Mouse (Mus musculus) gastrocnemius, adult 18-20 months (tissue): ENCODE results near the gene Ect2. TPM values are rescaled to one million over a fixed set of nuclear protein-coding genes. Genes with fewer than 3 reads are reported as not detected.

ENCODE experiments used
- DNase-seq: peaks from one replicate; pipeline ENCODE4 v3.0.0; 2021; ENCODE audit warnings: low spot score
- total RNA-seq, 2 experiments: library from RNA; stranded (reverse); gene quantifications; 2 replicates each; pipeline ENCODE4 v1.2.3; 2021

The Ect2 gene
- total RNA-seq, 2 experiments from 2014 or later: 0.07 TPM; not detected in 1

GRCm38 (mm10) chr3:27158910-27159309 lies 5.2 kb upstream of the Ect2 start:
- no peak for DNase-seq

DNA sequence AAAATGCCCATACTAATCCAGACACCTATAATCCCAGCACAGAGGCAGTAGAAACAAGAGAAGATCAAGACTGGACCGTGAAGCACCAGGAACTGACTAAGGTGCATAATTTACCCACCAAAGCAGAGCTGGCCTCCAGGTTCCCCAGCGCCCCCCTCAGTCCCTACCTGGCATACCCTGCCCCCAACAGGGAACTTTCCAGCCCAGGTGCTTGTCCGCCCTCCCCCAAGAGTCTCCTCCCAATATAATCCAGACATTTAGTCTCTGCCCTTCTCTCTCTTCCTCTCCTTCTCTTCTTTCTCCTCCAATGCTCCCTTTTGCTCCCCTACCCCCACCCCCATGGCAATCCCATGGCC lies 2.9 kb upstream of the Ect2 start:
- no peak for DNase-seq

DNA sequence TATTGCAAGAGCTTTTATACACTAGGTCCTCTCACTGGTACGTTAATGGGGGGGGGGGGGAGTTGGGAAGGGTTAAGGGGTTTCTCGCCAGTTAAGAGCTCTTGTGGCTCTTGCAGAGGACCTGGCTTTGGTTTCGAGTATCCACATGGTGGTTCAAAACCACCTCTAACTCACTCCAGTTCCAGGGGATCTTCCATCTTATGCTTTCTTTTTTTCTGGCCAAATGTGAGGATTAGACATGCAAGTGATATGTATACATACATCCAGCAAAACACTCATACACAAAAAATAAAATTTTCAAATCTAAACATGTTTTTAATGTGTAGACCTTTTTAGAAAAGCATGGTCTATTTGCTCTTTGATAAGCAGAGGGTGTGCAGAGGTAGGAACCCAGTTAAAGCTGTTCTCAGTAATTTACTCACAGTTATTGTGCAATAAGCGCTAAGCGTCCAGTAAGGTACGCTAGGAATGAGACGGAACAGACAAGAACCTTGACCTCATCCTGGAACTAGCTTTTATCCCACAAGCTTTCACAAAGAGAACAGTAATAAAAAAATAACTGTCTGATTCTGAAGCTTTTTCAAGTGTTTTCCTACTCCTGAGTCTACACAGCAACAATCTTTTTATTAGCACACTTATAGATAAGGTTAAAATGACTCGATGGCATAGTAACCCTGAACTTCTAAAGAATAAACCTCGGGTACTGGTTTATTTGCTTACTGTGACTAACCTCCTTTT lies 2.3 kb upstream of the Ect2 start:
- no peak for DNase-seq

- DNase-seq: no peak
Observed at GRCm38 (mm10) chr3:27155051-27155855, 1.6 kb upstream of the Ect2 start.

- DNase-seq: no peak
Observed at GRCm38 (mm10) chr3:27154280-27154679, 602 bp upstream of the Ect2 start.

DNA sequence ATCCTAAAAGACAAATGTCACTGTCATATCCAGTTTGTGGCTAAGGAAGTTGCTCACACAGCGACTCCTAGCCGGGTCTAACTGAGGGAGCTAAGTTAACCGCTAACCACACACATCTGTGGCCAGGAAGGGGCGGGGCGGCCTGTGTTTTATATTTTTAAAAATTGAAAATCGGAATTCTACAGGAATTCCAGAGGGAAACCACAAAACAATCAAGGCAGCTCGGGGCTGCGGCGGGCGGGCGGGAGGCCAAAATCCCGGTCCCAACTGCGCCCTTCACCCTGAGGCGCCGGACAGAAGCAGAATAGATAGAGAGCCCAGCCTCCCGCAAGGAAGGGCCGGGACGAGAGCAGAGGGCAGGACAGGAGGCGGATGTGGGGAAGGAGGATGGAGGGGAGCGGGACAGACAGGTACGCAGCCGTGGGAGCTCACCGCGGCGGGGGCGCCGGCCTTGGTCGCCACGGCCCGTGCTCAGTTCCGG lies 447 bp downstream of the Ect2 start:
- DNase-seq: no peak

- DNase-seq: no peak
Observed at GRCm38 (mm10) chr3:27145733-27146132, 7.9 kb downstream of the Ect2 start.

DNA sequence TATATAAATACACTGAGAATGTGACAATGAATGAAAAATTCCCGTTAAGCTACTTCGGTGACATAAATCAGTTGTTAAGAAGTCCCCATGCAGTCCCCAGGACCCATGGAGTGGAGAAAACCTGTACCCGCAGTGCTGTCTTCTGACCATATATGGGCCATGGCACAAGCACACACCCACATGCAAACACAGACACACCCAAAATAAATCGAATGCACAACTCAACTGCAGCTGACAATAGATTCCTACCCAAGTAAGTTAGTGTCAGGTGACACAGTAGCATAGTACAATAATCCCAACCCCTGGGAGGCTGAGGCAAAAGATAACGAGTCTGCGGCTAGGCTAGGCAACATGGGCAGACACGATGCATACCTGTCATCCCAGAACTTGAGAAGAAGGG lies 10.1 kb downstream of the Ect2 start:
- DNase-seq: no peak

DNA sequence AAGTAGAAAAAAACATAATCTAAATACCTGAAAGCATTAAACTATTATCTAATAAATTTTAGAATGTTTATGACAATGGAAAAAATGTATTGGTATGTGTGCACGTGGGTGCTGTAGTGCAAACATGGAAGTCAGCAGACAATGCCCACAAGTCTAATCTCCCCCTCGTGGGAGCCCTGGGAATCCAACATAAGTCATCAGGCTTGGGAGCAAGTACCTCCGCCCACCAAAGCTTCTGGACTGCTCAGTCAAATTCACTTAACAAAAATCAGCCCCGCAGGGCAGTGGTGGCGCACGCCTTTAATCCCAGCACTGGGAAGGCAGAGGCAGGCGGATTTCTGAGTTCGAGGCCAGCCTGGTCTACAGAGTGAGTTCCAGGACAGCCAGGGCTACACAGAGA lies 13.6 kb downstream of the Ect2 start:
- no peak for DNase-seq

GRCm38 (mm10) chr3:27121864-27122450 lies 31.7 kb downstream of the Ect2 start:
- no peak for DNase-seq

DNA sequence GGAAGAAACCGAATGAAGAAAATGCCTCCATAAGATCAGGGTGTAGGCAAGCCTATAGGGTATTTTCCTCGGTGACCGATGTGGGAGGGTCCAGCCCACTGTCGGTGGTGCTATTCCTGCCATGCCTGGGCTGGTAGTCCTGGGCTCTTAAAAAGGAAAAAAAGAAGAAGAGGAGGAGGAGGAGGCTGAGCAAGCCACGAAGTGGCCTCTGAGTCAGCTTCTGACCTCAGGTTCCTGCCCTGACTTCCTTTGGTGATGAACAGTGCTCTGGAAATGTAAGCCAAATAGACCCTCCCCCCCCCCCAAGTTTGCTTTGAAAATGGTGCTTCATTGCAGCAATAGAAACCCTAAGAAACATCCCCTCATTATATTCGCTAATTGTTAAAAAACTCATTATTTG lies 32.7 kb downstream of the Ect2 start:
- no peak for DNase-seq

- DNase-seq: no peak
Observed at GRCm38 (mm10) chr3:27118227-27118626, 35.5 kb downstream of the Ect2 start.

GRCm38 (mm10) chr3:27110860-27111259 lies 42.8 kb downstream of the Ect2 start:
- no peak for DNase-seq

GRCm38 (mm10) chr3:27109109-27109508 lies 44.6 kb downstream of the Ect2 start:
- no peak for DNase-seq

- no peak for DNase-seq
Observed at GRCm38 (mm10) chr3:27107142-27107541, 46.5 kb downstream of the Ect2 start.

- no peak for DNase-seq
Observed at GRCm38 (mm10) chr3:27102965-27103364, 50.7 kb downstream of the Ect2 start.

DNA sequence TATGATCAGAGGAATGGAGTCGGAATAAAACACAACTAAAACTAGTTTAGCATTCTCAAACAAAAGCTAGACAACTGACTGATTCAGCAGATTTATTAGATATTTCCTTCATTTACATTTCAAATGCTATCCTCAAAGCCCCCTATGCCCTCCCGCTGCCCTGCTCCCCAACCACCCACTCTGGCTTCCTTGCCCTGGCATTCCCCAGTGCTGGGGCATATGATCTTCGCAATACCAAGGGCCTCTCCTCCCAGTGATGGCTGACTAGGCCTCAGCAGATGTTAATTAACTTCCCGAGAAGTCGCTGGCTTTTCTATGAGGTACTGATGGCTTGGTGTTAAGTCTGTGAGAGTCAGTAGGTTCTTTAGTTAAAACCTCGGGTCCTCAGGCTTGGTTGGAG lies 55.0 kb downstream of the Ect2 start:
- no peak for DNase-seq

GRCm38 (mm10) chr3:27086221-27086620 lies 67.5 kb downstream of the Ect2 start:
- no peak for DNase-seq

- DNase-seq: no peak
Observed at GRCm38 (mm10) chr3:27081229-27082060, 72.2 kb downstream of the Ect2 start.

DNA sequence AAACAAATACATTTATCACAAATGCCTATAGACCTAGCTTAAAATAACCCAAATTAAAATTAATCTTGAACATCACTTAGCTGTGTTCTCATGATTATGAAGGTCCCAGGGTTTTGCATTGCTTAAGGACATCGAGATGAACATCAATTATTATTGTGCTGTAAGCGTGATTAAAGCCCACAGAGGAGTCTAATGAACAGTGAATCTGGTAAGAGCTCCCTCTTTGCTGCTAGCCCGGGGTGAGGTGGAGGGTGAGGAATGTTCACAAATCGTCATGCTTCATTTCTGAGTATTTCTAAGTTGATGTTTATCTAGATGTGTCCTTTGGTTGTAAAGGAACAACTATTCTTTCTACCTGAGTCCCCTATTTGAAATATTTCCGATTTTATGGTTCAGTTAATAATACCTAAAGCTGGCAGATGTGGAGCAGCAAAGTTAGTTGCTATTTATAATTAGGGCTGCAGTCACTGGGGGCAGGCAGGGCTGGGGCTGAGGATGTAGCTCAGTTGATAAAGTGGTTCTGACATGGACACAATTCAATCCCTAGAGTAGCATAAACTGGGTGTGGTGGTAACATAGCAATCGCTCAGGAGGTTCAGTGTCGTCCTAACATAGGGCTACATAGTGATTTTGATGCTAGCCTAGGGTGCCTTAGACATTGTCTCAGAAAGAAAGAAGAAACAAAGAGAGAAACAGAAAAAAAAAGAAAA lies 73.5 kb downstream of the Ect2 start:
- DNase-seq: no peak

GRCm38 (mm10) chr3:27073884-27074283 lies 79.8 kb downstream of the Ect2 start:
- DNase-seq: no peak
